Mouse (Mus musculus): ENCODE results near the gene Fam131a.

GRCm38 (mm10) chr16:20677974-20678675, 14.9 kb upstream of the Fam131a start:
- TF ChIP-seq CTCF (IDR thresholded peaks at IDR 0.05; ENCODE audit: low read depth) (no peak), EP300 (IDR thresholded peaks at IDR 0.05; ENCODE audit: low read depth) (no peak)
